Mouse (Mus musculus): ENCODE results near the gene Rbm6.

The Rbm6 gene

DNA sequence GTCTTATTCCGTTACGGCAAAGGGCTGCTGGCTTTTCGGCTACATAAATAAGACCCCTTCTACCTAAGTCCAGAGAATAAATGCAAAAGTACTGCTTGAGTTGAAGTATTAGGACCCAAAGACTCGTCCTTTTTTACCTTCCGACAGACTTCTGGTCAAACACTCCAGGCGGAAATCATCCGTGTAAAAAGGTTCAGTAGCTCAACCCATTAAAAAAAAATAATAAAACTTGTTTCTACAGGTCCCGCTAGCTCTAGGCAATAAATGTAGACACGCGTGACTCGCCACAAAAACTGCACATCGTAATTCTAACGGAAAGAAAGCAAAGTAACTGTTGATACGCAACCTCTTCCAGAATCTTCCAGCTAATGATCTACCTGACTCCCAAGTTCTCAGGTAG, at the start of gene Rbm6:
TSS of gene Rbm6 (minus strand) at position 101 of the 400 bp plus-strand sequence.
- no peak for DNase-seq (ENCODE audit: extremely low spot score, low read depth, low spot score)

DNA sequence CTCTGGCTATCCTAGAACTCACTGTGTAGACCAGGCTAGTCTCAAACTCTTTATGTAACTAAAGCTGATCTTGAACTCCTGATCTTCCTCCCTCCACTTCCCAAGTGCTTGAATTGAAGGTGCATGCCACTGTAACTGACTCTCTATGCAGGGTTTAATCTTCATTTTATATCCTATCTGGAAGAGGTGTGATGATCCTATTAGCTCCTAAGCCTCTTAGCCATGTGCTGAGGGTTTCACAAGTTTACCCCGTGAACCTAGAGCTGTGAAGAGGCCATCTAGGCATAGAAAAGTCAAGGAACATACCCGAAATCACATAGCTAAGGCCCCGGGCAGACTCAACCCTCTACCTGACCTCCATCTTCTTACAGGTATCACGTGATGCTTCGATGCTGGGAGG, 46.4 kb upstream of the Rbm6 start:
- no peak for DNase-seq (ENCODE audit: extremely low spot score, low read depth, low spot score)

- DNase-seq (ENCODE audit: extremely low spot score, low read depth, low spot score), result no peak
Observed at GRCm38 (mm10) chr9:107918884-107919283, 45.8 kb upstream of the Rbm6 start.

DNA sequence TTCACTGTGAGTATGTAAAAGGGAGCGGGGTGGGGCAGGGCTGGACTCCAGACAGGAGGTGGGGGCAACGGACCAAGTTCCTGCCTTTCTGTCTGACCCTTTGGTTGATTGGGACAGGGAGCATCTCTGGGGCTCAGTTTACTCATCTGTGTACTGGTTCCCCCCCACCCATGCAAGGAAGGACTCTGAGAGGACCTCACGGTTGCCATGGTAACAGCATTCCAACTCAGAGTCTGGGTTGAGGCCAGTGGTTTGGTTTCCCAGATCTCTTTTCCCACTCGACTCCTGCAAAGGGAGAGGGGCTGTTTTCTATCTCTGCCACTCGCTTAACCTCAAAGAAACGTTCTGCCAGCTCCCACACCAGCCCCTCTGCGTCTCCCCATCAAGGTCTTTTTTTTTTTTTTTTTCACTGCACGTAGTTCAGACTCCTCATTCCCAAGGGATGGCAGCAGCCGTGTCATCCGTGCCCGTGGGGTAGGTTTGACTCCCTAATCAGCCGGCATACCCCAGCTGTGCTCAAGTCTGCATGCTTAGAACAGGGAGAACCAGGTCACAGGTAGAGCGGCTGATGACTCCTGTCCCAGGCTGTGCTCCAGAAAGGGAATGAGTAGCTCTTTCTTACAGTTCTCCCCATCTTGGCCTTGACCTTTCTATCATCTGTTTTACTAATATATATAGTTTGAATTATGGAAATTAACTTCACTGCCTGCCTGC, 45.0 kb upstream of the Rbm6 start:
- DNase-seq (ENCODE audit: extremely low spot score, low read depth, low spot score), result no peak

GRCm38 (mm10) chr9:107914764-107915420, 41.9 kb upstream of the Rbm6 start:
- no peak for DNase-seq (ENCODE audit: extremely low spot score, low read depth, low spot score)

GRCm38 (mm10) chr9:107910025-107910769, 37.2 kb upstream of the Rbm6 start:
- no peak for DNase-seq (ENCODE audit: extremely low spot score, low read depth, low spot score)

- no peak for DNase-seq (ENCODE audit: extremely low spot score, low read depth, low spot score)
Observed at GRCm38 (mm10) chr9:107908410-107909158, 35.5 kb upstream of the Rbm6 start.

- DNase-seq (ENCODE audit: extremely low spot score, low read depth, low spot score), result no peak
Observed at GRCm38 (mm10) chr9:107907801-107908120, 34.7 kb upstream of the Rbm6 start.

DNA sequence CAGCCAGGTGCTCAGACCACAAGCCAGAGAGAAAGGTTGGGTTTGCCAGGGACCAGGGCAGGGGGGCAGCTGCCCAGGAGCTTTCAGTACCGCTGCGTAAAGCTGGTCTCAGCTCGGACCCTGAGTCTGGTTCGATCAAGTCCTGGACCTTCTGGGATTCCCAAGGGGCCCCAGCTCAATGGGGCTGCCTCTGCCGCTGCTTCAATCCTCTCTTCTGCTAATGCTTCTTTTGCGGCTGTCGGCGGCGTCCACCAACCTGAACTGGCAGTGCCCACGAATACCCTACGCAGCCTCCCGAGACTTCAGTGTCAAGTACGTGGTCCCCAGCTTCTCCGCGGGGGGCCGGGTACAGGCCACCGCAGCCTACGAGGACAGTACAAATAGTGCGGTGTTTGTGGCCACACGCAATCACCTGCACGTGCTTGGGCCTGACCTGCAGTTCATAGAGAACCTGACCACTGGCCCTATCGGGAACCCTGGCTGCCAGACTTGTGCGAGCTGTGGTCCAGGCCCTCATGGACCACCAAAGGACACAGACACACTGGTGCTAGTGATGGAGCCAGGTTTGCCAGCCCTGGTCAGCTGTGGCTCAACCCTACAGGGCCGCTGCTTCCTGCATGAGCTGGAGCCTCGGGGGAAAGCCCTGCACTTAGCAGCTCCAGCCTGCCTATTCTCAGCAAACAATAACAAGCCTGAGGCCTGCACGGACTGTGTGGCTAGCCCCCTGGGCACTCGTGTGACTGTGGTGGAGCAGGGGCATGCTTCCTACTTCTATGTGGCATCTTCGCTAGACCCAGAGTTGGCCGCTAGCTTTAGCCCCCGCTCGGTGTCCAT, 34.1 kb upstream of the Rbm6 start:
- no peak for DNase-seq (ENCODE audit: extremely low spot score, low read depth, low spot score)

- no peak for DNase-seq (ENCODE audit: extremely low spot score, low read depth, low spot score)
Observed at GRCm38 (mm10) chr9:107906252-107906966, 33.4 kb upstream of the Rbm6 start, which contains the start of gene Mst1r. Gene Mst1r (plus strand): TSS chr9:107906873.

GRCm38 (mm10) chr9:107904726-107905125, 31.7 kb upstream of the Rbm6 start:
- peak; percentile 79 for DNase-seq (ENCODE audit: extremely low spot score, low read depth, low spot score)

DNA sequence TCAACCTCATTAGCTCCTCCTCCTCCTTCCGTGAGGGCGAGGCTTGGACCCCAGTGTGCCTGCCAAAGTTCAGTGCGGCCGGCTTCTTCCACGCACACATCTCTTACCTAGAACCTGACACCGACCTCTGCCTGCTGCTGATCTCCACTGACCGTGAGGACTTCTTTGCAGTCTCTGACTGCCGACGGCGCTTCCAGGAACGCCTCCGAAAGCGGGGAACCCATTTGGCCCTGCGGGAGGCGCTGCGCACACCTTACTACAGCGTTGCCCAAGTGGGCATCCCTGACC, 28.5 kb upstream of the Rbm6 start:
- DNase-seq (ENCODE audit: extremely low spot score, low read depth, low spot score), result no peak

GRCm38 (mm10) chr9:107900840-107901626, 28.0 kb upstream of the Rbm6 start:
- no peak for DNase-seq (ENCODE audit: extremely low spot score, low read depth, low spot score)

DNA sequence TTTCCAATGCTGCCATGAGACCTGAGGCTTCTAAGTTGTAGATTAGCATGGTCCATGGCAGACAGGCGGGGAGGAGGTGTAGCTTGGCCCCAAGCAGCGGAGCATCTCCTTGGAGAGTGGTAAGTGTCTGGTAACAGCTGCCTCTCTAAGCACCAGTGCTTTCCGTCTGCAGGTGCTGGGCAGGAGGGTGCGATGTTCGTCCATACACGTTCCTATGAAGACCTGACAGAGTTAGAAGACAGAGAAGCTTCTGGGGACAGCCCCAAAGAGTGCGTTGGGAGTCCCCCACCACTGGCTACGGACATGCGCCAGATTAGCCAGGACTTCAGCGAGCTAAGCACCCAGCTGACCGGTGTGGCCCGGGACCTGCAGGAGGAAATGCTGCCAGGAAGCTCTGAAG, 26.8 kb upstream of the Rbm6 start:
- DNase-seq (ENCODE audit: extremely low spot score, low read depth, low spot score), result no peak

- no peak for DNase-seq (ENCODE audit: extremely low spot score, low read depth, low spot score)
Observed at GRCm38 (mm10) chr9:107898563-107898962, 25.5 kb upstream of the Rbm6 start.

- no peak for DNase-seq (ENCODE audit: extremely low spot score, low read depth, low spot score)
Observed at GRCm38 (mm10) chr9:107891023-107891422, 18.0 kb upstream of the Rbm6 start.

GRCm38 (mm10) chr9:107890260-107890659, 17.2 kb upstream of the Rbm6 start:
- no peak for DNase-seq (ENCODE audit: extremely low spot score, low read depth, low spot score)

DNA sequence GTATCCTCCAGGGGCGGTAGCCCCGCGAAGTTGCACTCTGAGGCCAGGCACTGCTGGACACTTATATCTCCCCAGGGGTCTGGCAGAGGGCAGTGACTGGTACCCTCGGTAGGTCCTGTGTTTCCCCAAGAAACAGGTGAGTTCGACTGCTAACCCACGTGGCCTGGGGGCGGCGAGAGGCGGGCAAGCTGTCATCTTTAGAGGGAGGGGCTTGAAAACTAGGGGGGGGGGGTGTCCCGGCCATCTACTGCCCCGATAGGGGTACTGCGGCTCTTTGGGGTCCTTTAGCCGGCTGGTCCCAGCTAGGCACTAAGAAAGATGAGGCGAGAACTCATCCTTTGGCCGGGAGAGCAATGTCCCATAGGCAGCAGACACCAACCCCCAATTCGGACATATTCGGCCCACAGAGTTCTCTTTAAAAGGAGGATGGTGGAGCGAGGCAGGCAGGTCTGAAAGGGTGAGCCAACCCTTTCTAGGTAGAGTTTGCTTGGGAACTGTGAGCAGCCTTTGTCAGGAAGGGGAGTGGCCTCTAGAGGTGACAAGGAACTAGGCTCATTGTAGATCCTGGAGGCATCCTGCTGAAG, 15.3 kb upstream of the Rbm6 start:
- DNase-seq (ENCODE audit: extremely low spot score, low read depth, low spot score), result no peak

DNA sequence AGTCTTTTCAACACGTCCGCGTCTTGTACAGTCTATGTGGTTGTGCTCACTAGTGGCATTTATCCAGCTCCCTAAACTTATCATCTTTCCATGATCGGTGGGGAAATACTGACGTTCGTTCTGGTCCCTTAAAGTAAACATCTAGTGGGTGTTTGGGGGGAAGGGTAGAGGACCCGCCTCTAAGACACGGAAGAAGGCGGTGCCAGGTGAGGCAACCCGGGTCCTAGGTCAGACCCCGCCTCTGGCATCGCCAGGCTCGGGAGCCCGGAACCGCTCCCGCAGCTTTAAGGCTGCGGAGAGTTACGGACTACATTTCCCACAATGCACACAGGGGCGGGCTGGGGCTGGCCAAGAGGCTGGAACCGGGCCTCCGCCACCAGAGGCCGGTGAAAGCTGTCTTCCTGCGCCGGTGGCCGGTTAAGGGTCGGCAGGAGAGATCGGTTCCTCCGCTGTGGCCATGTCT, 14.8 kb upstream of the Rbm6 start, which contains the start of gene Mon1a:
TSS of gene Mon1a (plus strand) at position 348 of the 463 bp plus-strand sequence.
- DNase-seq (ENCODE audit: extremely low spot score, low read depth, low spot score), result no peak

Data from hindlimb bud, embryonic 11.5 days (tissue).